Mouse (Mus musculus): Measurements from ENCODE around the gene Dixdc1.
A peak's percentile ranks its signal among the peaks of the same experiment; 100 is the strongest.

The Dixdc1 gene

GRCm38 (mm10) chr9:50745806-50746205 is 6.5 kb upstream of the Dixdc1 start:
- no peak for DNase-seq (ENCODE audit: low read depth)

GRCm38 (mm10) chr9:50742744-50743143 is 3.4 kb upstream of the Dixdc1 start:
- no peak for DNase-seq (ENCODE audit: low read depth)

GRCm38 (mm10) chr9:50742261-50742660 is 2.9 kb upstream of the Dixdc1 start:
- DNase-seq (ENCODE audit: low read depth), result no peak

- no peak for DNase-seq (ENCODE audit: low read depth)
These were observed 1.8 kb upstream of the Dixdc1 start for GRCm38 (mm10) chr9:50740867-50741784.

- peak; percentile 38 for DNase-seq (ENCODE audit: low read depth)
These were observed 4.3 kb downstream of the Dixdc1 start for GRCm38 (mm10) chr9:50734989-50735388.

GRCm38 (mm10) chr9:50732560-50732959 is 6.8 kb downstream of the Dixdc1 start:
- no peak for DNase-seq (ENCODE audit: low read depth)

GRCm38 (mm10) chr9:50729600-50729999 is 9.7 kb downstream of the Dixdc1 start:
- DNase-seq (ENCODE audit: low read depth), result no peak

- peak; percentile 10 for DNase-seq (ENCODE audit: low read depth)
These were observed 11.2 kb downstream of the Dixdc1 start for GRCm38 (mm10) chr9:50727925-50728651.

GRCm38 (mm10) chr9:50727171-50727924 is 12.0 kb downstream of the Dixdc1 start:
- no peak for DNase-seq (ENCODE audit: low read depth)

GRCm38 (mm10) chr9:50725921-50726590 is 13.3 kb downstream of the Dixdc1 start:
- DNase-seq (ENCODE audit: low read depth), result no peak

GRCm38 (mm10) chr9:50724661-50725330 is 14.5 kb downstream of the Dixdc1 start:
- DNase-seq (ENCODE audit: low read depth), result no peak

GRCm38 (mm10) chr9:50724147-50724546 is 15.2 kb downstream of the Dixdc1 start:
- DNase-seq (ENCODE audit: low read depth), result no peak

- DNase-seq (ENCODE audit: low read depth), result no peak
These were observed 15.9 kb downstream of the Dixdc1 start for GRCm38 (mm10) chr9:50723406-50723805.

GRCm38 (mm10) chr9:50722451-50722911 is 16.8 kb downstream of the Dixdc1 start:
- no peak for DNase-seq (ENCODE audit: low read depth)

- DNase-seq (ENCODE audit: low read depth), result no peak
These were observed 18.3 kb downstream of the Dixdc1 start for GRCm38 (mm10) chr9:50721061-50721460.

GRCm38 (mm10) chr9:50718878-50719277 is 20.4 kb downstream of the Dixdc1 start:
- no peak for DNase-seq (ENCODE audit: low read depth)

GRCm38 (mm10) chr9:50714188-50714587 is 25.1 kb downstream of the Dixdc1 start:
- no peak for DNase-seq (ENCODE audit: low read depth)

- no peak for DNase-seq (ENCODE audit: low read depth)
These were observed 28.0 kb downstream of the Dixdc1 start for GRCm38 (mm10) chr9:50711337-50711736.

- no peak for DNase-seq (ENCODE audit: low read depth)
These were observed 30.2 kb downstream of the Dixdc1 start for GRCm38 (mm10) chr9:50709108-50709507.

GRCm38 (mm10) chr9:50704907-50705306 is 34.4 kb downstream of the Dixdc1 start:
- no peak for DNase-seq (ENCODE audit: low read depth)

Measured in naive thymus-derived CD4-positive, alpha-beta T cell, adult 2 months (primary cell).